In the genomic region with DNA sequence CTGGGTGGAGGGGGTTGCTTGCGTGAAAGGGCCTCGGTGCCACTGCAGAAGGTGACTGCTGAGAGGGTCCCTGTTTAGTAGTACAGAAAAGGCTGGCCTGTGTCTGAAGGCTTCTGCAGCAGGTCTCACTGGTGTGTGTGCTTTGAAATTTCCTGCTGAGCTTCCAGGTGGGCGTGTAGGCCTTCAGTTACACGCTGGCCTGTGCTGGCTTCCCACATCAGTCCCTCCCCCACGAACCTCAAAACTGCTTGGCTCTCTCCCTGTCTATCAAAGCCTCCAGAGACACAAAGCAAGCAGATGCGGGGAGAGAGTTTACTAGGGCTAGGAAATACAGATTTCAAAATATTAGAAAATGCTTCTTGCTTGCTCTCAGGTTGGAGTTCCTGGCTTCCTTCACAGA, we compare ENCODE assay signal across 13 mouse cellular contexts. TPM values are rescaled to one million over a fixed set of nuclear protein-coding genes. Genes with fewer than 3 reads are reported as not detected.
DNase-seq lines count a peak whose midpoint lies in the region; ATAC-seq and TF ChIP-seq lines count a peak whose summit lies in the region.
"Had no signal": no experiment of that assay in that cellular context is flagged by ENCODE, and none has a peak within 500 bp of the region (broad histone marks: within the 10 kb centered on the region; RNA-seq: fewer than 3 reads in every experiment).

No protein-coding gene starts in this region.

- no peak for DNase-seq in heart, adult 18-20 months
- DNase-seq in left cerebral cortex, postnatal 14 days (ENCODE audit: low spot score in 2 of 2): peak; percentile 47 to 67
- DNase-seq in left cerebral cortex, adult 11 months (ENCODE audit: low spot score): no peak
- DNase-seq in lung, adult 18-20 months: no peak
- DNase-seq in lung, postnatal 10 days: no peak

- WGBS in heart, embryonic 13.5 days: 66% methylated on average over 6 of the region's 6 CpGs
- WGBS in intestine, postnatal 0 days: 68% methylated on average over 6 of the region's 6 CpGs
- 56% methylated on average over 6 of the region's 6 CpGs for WGBS in small intestine, adult 2 months

- peaks cover 30% of the 10 kb centered on the region for H3K4me1 ChIP-seq in heart, embryonic 13.5 days
- peaks cover 11% of the 10 kb centered on the region; the same call in 1 of the 2 replicates for H3K4me1 ChIP-seq in intestine, postnatal 0 days (replicated peaks; ENCODE audit: control insufficient read depth, insufficient read depth, low read length)
- H3K4me1 ChIP-seq in small intestine, adult 2 months (ENCODE audit: control insufficient read depth, insufficient read depth, insufficient read length, low read length): peaks cover 51% of the 10 kb centered on the region
- H3K4me1 ChIP-seq: embryonic facial prominence, embryonic 15.5 days; kidney, embryonic 15.5 days; limb, embryonic 10.5 days; midbrain, embryonic 12.5 days had no signal

- TF ChIP-seq CTCF in intestine, postnatal 0 days (IDR thresholded peaks at IDR 0.05; ENCODE audit: low read depth): no peak
- TF ChIP-seq CTCF in small intestine, adult 2 months (IDR thresholded peaks at IDR 0.05; ENCODE audit: extremely low read depth, insufficient read length, insufficient replicate concordance, low read depth, low read length): no peak

- no peak for TF ChIP-seq POLR2A in small intestine, adult 2 months (IDR thresholded peaks at IDR 0.05; ENCODE audit: low read depth, low read length)

- intact Hi-C loops in left cerebral cortex, postnatal 14 days (cut with DNase I): loop anchor here (5.0 kb wide), 1 partner anchor 52 kb away; no protein-coding TSS in a partner anchor

- no peaks in the 10 kb centered on the region for H3K27me3 ChIP-seq in heart, embryonic 13.5 days (replicated peaks)
- no peaks in the 10 kb centered on the region for H3K27me3 ChIP-seq in intestine, postnatal 0 days (replicated peaks; ENCODE audit: control insufficient read depth, insufficient read depth, low read length)
- H3K27me3 ChIP-seq in small intestine, adult 2 months (ENCODE audit: control insufficient read depth, insufficient read depth, low read length): no peaks in the 10 kb centered on the region
- H3K27me3 ChIP-seq: embryonic facial prominence, embryonic 15.5 days; kidney, embryonic 15.5 days; midbrain, embryonic 12.5 days had no signal

- ATAC-seq in heart, embryonic 13.5 days (ENCODE audit: extremely low read depth, insufficient number of reproducible peaks, low FRiP score, low TSS enrichment): no peak
- ATAC-seq in intestine, postnatal 0 days: no peak

- H3K9ac ChIP-seq in heart, embryonic 13.5 days: peak overlapping the region; percentile 48
- H3K9ac ChIP-seq in intestine, postnatal 0 days (ENCODE audit: low read depth, low read length): no peak overlapping the region
- H3K9ac ChIP-seq: embryonic facial prominence, embryonic 15.5 days; kidney, embryonic 15.5 days; midbrain, embryonic 12.5 days had no signal

- H3K27ac ChIP-seq in heart, embryonic 13.5 days (replicated peaks): peak overlapping the region; percentile 65
- peak overlapping the region; percentile 60; the same call in 1 of the 2 replicates for H3K27ac ChIP-seq in intestine, postnatal 0 days (ENCODE audit: low read depth, low read length)
- peak overlapping the region; percentile 86 for H3K27ac ChIP-seq in small intestine, adult 2 months (ENCODE audit: insufficient read depth, low read depth, low read length)
- H3K27ac ChIP-seq: embryonic facial prominence, embryonic 15.5 days; kidney, embryonic 15.5 days; midbrain, embryonic 12.5 days had no signal

- no peak overlapping the region for H3K4me3 ChIP-seq in heart, embryonic 13.5 days
- H3K4me3 ChIP-seq in intestine, postnatal 0 days (ENCODE audit: low read depth, low read length): no peak overlapping the region
- no peak overlapping the region for H3K4me3 ChIP-seq in small intestine, adult 2 months (ENCODE audit: low read depth, low read length)
- H3K4me3 ChIP-seq: embryonic facial prominence, embryonic 15.5 days; kidney, embryonic 15.5 days; limb, embryonic 10.5 days; midbrain, embryonic 12.5 days had no signal

- H3K9me3 ChIP-seq in heart, embryonic 13.5 days: no peaks in the 10 kb centered on the region
- H3K9me3 ChIP-seq in intestine, postnatal 0 days (ENCODE audit: control insufficient read depth): no peaks in the 10 kb centered on the region
- H3K9me3 ChIP-seq: embryonic facial prominence, embryonic 15.5 days; kidney, embryonic 15.5 days; limb, embryonic 10.5 days; midbrain, embryonic 12.5 days had no signal

- peak overlapping the region; percentile 38 for H3K4me2 ChIP-seq in heart, embryonic 13.5 days
- no peak overlapping the region for H3K4me2 ChIP-seq in intestine, postnatal 0 days (replicated peaks; ENCODE audit: low read depth)
- H3K4me2 ChIP-seq: embryonic facial prominence, embryonic 15.5 days; kidney, embryonic 15.5 days; midbrain, embryonic 12.5 days had no signal

- H3K36me3 ChIP-seq in heart, embryonic 13.5 days: peaks cover 100% of the 10 kb centered on the region
- peaks cover 96% of the 10 kb centered on the region for H3K36me3 ChIP-seq in intestine, postnatal 0 days (ENCODE audit: control insufficient read depth, insufficient read depth)
- H3K36me3 ChIP-seq in small intestine, adult 2 months (ENCODE audit: control insufficient read depth, insufficient read depth, low read length): peaks cover 79% of the 10 kb centered on the region

RNA-seq across cellular contexts. Expression of a gene that starts 24.0 kb away (rescaled TPM):
- polyA plus RNA-seq in heart, embryonic 13.5 days (2015; fragmentation: Nextera tagmentation; extraction: Ambion mirVana): 7.0 and 8.3 TPM in 2 replicates
- 10 to 100 TPM; 14.8 to 19.6 TPM for total RNA-seq in heart, adult 18-20 months (2021)
- total RNA-seq in left cerebral cortex, postnatal 14 days (2021): 10 to 100 TPM; 43.4 to 49.6 TPM
- 42.9 and 44.4 TPM in 2 replicates for polyA plus RNA-seq in intestine, postnatal 0 days (2015; fragmentation: Nextera tagmentation; extraction: Ambion mirVana)
- 39.3 and 109 TPM in 2 replicates for polyA plus RNA-seq in small intestine, adult 2 months (2012; rRNA removed)

RNA-seq across cellular contexts. Expression of a gene that starts 33.3 kb away (rescaled TPM):
- not detected in 2 replicates for polyA plus RNA-seq in heart, embryonic 13.5 days (2015; fragmentation: Nextera tagmentation; extraction: Ambion mirVana)
- not detected for total RNA-seq in heart, adult 18-20 months (2021)
- under 1 TPM; 0.44 to 0.49 TPM for total RNA-seq in left cerebral cortex, postnatal 14 days (2021)
- polyA plus RNA-seq in intestine, postnatal 0 days (2015; fragmentation: Nextera tagmentation; extraction: Ambion mirVana): 0.12 and 0.20 TPM in 2 replicates
- 0.46 and 0.77 TPM in 2 replicates for polyA plus RNA-seq in small intestine, adult 2 months (2012; rRNA removed)
- polyA plus RNA-seq: hindbrain, embryonic 11.5 days; midbrain, embryonic 12.5 days had no signal

RNA-seq across cellular contexts. Expression of a gene that starts 55.8 kb away (rescaled TPM):
- 4.3 and 7.1 TPM in 2 replicates for polyA plus RNA-seq in heart, embryonic 13.5 days (2015; fragmentation: Nextera tagmentation; extraction: Ambion mirVana)
- under 1 TPM in 1 of 2 experiments, not detected in 1; 0.46 TPM for total RNA-seq in heart, adult 18-20 months (2021)
- 1 to 10 TPM; 1.0 to 1.6 TPM for total RNA-seq in left cerebral cortex, postnatal 14 days (2021)
- 204 and 222 TPM in 2 replicates for polyA plus RNA-seq in intestine, postnatal 0 days (2015; fragmentation: Nextera tagmentation; extraction: Ambion mirVana)
- 108 and 266 TPM in 2 replicates for polyA plus RNA-seq in small intestine, adult 2 months (2012; rRNA removed)

Comparison
In these comparisons a context has a peak if more than half of its experiments do, and no peak if none do; other contexts are left out.
1. DNase-seq: peak in left cerebral cortex, postnatal 14 days (2 of 2); none in heart, adult 18-20 months (0 of 2), left cerebral cortex, adult 11 months (single experiment), lung, adult 18-20 months (0 of 2) and lung, postnatal 10 days (single experiment).
2. RNA of a gene that starts 55.8 kb away (polyA plus RNA-seq): 108 to 266 TPM in small intestine, adult 2 months and 204 to 222 TPM in intestine, postnatal 0 days; 4.3 to 7.1 TPM in heart, embryonic 13.5 days; every median in the first group is over 10 times any median in the second.
3. Peak in every context shown above with its lines, with median percentiles within 50 percentile points of each other: H3K27ac ChIP-seq.